Mouse (Mus musculus): ENCODE measurements around the gene Clpx. TPM values are rescaled to one million over a fixed set of nuclear protein-coding genes. Genes with fewer than 3 reads are reported as not detected.

Gene Clpx
- polyA plus RNA-seq, 2 experiments: 23.8 to 55.6 TPM

- Histone ChIP-seq H3K27ac (replicated peaks; ENCODE audit: low read depth, low read length) (peak overlapping the region; percentile 76), H3K4me2 (replicated peaks; ENCODE audit: low read depth, low read length, severe bottlenecking) (peak overlapping the region; percentile 60), H3K4me1 (ENCODE audit: control insufficient read depth, insufficient read depth, low read length) (peaks cover 10% of the 10 kb centered on the region), H3K9ac (ENCODE audit: low read depth, low read length, severe bottlenecking) (peak overlapping the region; percentile 60), H3K4me3 (replicated peaks; ENCODE audit: low read length) (peak overlapping the region; percentile 94), H3K27me3 (ENCODE audit: control insufficient read depth, insufficient read depth, low read length) (no peaks in the 10 kb centered on the region), H3K36me3 (ENCODE audit: control insufficient read depth, insufficient read depth, low read length) (peaks cover 18% of the 10 kb centered on the region), H3K9me3 (ENCODE audit: control insufficient read depth, low read length) (no peaks in the 10 kb centered on the region)
- WGBS: 1% methylated on average over 9 of the region's 9 CpGs
- ATAC-seq (ENCODE audit: low FRiP score, low read depth) (0 out of 2 replicates have a peak, but pooled peaks have one; percentile 28), DNase-seq (ENCODE audit: low spot score) (no peak)
- no peak for TF ChIP-seq POLR2A (IDR thresholded peaks at IDR 0.05; ENCODE audit: borderline replicate concordance, extremely low read depth, insufficient read depth, insufficient read length)
Measured at GRCm38 (mm10) chr9:65293580-65293972, 484 bp upstream of the Clpx start.

- 2% methylated on average over 28 of the region's 28 CpGs for WGBS
- peak; percentile 3 for DNase-seq (ENCODE audit: low spot score)
- H3K4me3 ChIP-seq (replicated peaks; ENCODE audit: low read length): peak overlapping the region; percentile 94
- peaks cover 23% of the 10 kb centered on the region for H3K36me3 ChIP-seq (ENCODE audit: control insufficient read depth, insufficient read depth, low read length)
- H3K27ac ChIP-seq (replicated peaks; ENCODE audit: low read depth, low read length): peak overlapping the region; percentile 80
- peak overlapping the region; percentile 60 for H3K4me2 ChIP-seq (replicated peaks; ENCODE audit: low read depth, low read length, severe bottlenecking)
- peaks cover 10% of the 10 kb centered on the region for H3K4me1 ChIP-seq (ENCODE audit: control insufficient read depth, insufficient read depth, low read length)
- TF ChIP-seq POLR2A (IDR thresholded peaks at IDR 0.05; ENCODE audit: borderline replicate concordance, extremely low read depth, insufficient read depth, insufficient read length): no peak
- no peaks in the 10 kb centered on the region for H3K27me3 ChIP-seq (ENCODE audit: control insufficient read depth, insufficient read depth, low read length)
- H3K9ac ChIP-seq (ENCODE audit: low read depth, low read length, severe bottlenecking): peak overlapping the region; percentile 88
- H3K9me3 ChIP-seq (ENCODE audit: control insufficient read depth, low read length): no peaks in the 10 kb centered on the region
- ATAC-seq (ENCODE audit: low FRiP score, low read depth): no peak
Measured at GRCm38 (mm10) chr9:65294716-65295378, 787 bp downstream of the Clpx start.

GRCm38 (mm10) chr9:65297056-65297455 is 3.0 kb downstream of the Clpx start:
- H3K4me3 ChIP-seq (replicated peaks; ENCODE audit: low read length): no peak overlapping the region
- no peak for ATAC-seq (ENCODE audit: low FRiP score, low read depth)

GRCm38 (mm10) chr9:65298761-65299160 is 4.7 kb downstream of the Clpx start:
- no peaks in the 10 kb centered on the region for H3K9me3 ChIP-seq (ENCODE audit: control insufficient read depth, low read length)
- peaks cover 6% of the 10 kb centered on the region for H3K4me1 ChIP-seq (ENCODE audit: control insufficient read depth, insufficient read depth, low read length)
- TF ChIP-seq POLR2A (IDR thresholded peaks at IDR 0.05; ENCODE audit: borderline replicate concordance, extremely low read depth, insufficient read depth, insufficient read length): no peak
- peaks cover 59% of the 10 kb centered on the region for H3K36me3 ChIP-seq (ENCODE audit: control insufficient read depth, insufficient read depth, low read length)
- DNase-seq (ENCODE audit: low spot score): no peak
- H3K4me2 ChIP-seq (replicated peaks; ENCODE audit: low read depth, low read length, severe bottlenecking): no peak overlapping the region
- H3K27ac ChIP-seq (replicated peaks; ENCODE audit: low read depth, low read length): no peak overlapping the region
- no peak for ATAC-seq (ENCODE audit: low FRiP score, low read depth)
- no peaks in the 10 kb centered on the region for H3K27me3 ChIP-seq (ENCODE audit: control insufficient read depth, insufficient read depth, low read length)
- WGBS: 88% methylated on average over 3 of the region's 3 CpGs
- no peak overlapping the region for H3K4me3 ChIP-seq (replicated peaks; ENCODE audit: low read length)
- no peak overlapping the region for H3K9ac ChIP-seq (ENCODE audit: low read depth, low read length, severe bottlenecking)

More at GRCm38 (mm10) chr9:65297056-65297455, 3.0 kb downstream of the Clpx start:
- no peak for DNase-seq (ENCODE audit: low spot score)
- no peak for TF ChIP-seq POLR2A (IDR thresholded peaks at IDR 0.05; ENCODE audit: borderline replicate concordance, extremely low read depth, insufficient read depth, insufficient read length)
- Histone ChIP-seq H3K9me3 (ENCODE audit: control insufficient read depth, low read length) (no peaks in the 10 kb centered on the region), H3K4me1 (ENCODE audit: control insufficient read depth, insufficient read depth, low read length) (peaks cover 10% of the 10 kb centered on the region), H3K27me3 (ENCODE audit: control insufficient read depth, insufficient read depth, low read length) (no peaks in the 10 kb centered on the region), H3K9ac (ENCODE audit: low read depth, low read length, severe bottlenecking) (no peak overlapping the region), H3K27ac (replicated peaks; ENCODE audit: low read depth, low read length) (no peak overlapping the region), H3K4me2 (replicated peaks; ENCODE audit: low read depth, low read length, severe bottlenecking) (no peak overlapping the region), H3K36me3 (ENCODE audit: control insufficient read depth, insufficient read depth, low read length) (peaks cover 42% of the 10 kb centered on the region)
- 95% methylated on average over 2 of the region's 2 CpGs for WGBS

GRCm38 (mm10) chr9:65299650-65300049 is 5.6 kb downstream of the Clpx start:
- Histone ChIP-seq H3K4me1 (ENCODE audit: control insufficient read depth, insufficient read depth, low read length) (peaks cover 6% of the 10 kb centered on the region), H3K36me3 (ENCODE audit: control insufficient read depth, insufficient read depth, low read length) (peaks cover 67% of the 10 kb centered on the region), H3K4me3 (replicated peaks; ENCODE audit: low read length) (no peak overlapping the region), H3K9ac (ENCODE audit: low read depth, low read length, severe bottlenecking) (no peak overlapping the region), H3K27ac (replicated peaks; ENCODE audit: low read depth, low read length) (no peak overlapping the region), H3K9me3 (ENCODE audit: control insufficient read depth, low read length) (no peaks in the 10 kb centered on the region), H3K27me3 (ENCODE audit: control insufficient read depth, insufficient read depth, low read length) (no peaks in the 10 kb centered on the region), H3K4me2 (replicated peaks; ENCODE audit: low read depth, low read length, severe bottlenecking) (no peak overlapping the region)
- ATAC-seq (ENCODE audit: low FRiP score, low read depth): no peak
- WGBS: 94% methylated on average over 7 of the region's 7 CpGs
- TF ChIP-seq POLR2A (IDR thresholded peaks at IDR 0.05; ENCODE audit: borderline replicate concordance, extremely low read depth, insufficient read depth, insufficient read length): no peak
- no peak for DNase-seq (ENCODE audit: low spot score)

All from limb, embryonic 14.5 days (tissue).